Mouse (Mus musculus): Measurements from ENCODE around the gene Prkacb. TPM values are rescaled to one million over a fixed set of nuclear protein-coding genes. Genes with fewer than 3 reads are reported as not detected.

Gene Prkacb
- polyA plus RNA-seq, 1 experiment from 2014 or later: 56.0 TPM

Other genes starting within 250 kb of the Prkacb start
- gene Uox, start 242.6 kb downstream of the Prkacb start, polyA plus RNA-seq (2016; fragmentation: Nextera tagmentation; extraction: Ambion mirVana): not detected in 2 replicates
- not detected in 2 replicates for gene Dnase2b, start 197.4 kb downstream of the Prkacb start, polyA plus RNA-seq (2016; fragmentation: Nextera tagmentation; extraction: Ambion mirVana)
- not detected in 2 replicates for gene 4930503B20Rik, start 161.7 kb downstream of the Prkacb start, polyA plus RNA-seq (2016; fragmentation: Nextera tagmentation; extraction: Ambion mirVana)
- 0.72 and 1.5 TPM in 2 replicates for gene Samd13, start 127.4 kb downstream of the Prkacb start, polyA plus RNA-seq (2016; fragmentation: Nextera tagmentation; extraction: Ambion mirVana)
- gene Ttll7, start 39.4 kb upstream of the Prkacb start, polyA plus RNA-seq (2016; fragmentation: Nextera tagmentation; extraction: Ambion mirVana): 3.2 and 3.7 TPM in 2 replicates

Data from midbrain, embryonic 10.5 days (tissue).